Mouse (Mus musculus) C2C12 (cell line): Measurements from ENCODE around the gene Atf2. TPM values are rescaled to one million over a fixed set of nuclear protein-coding genes. Genes with fewer than 3 reads are reported as not detected.

ENCODE experiments used
- H3K27me3 ChIP-seq: one replicate; pipeline ENCODE4 v1.6.1; 2011; ENCODE audit not compliant: control insufficient read depth, insufficient read depth, insufficient read length
- H3K36me3 ChIP-seq: one replicate; pipeline ENCODE4 v1.6.1; 2011; ENCODE audit not compliant: control insufficient read depth, insufficient read depth
- H3K4me3 ChIP-seq: one replicate; pipeline ENCODE4 v1.5.1; 2011; ENCODE audit warnings: mild to moderate bottlenecking, control low read depth; ENCODE audit not compliant: poor library complexity, insufficient read depth, severe bottlenecking
- H3K79me2 ChIP-seq: one replicate; pipeline ENCODE4 v1.6.1; 2011; ENCODE audit not compliant: control insufficient read depth, insufficient read depth
- H3K79me3 ChIP-seq: one replicate; pipeline ENCODE4 v1.6.1; 2011; ENCODE audit warnings: low read depth, control low read depth
- H3ac ChIP-seq: one replicate; pipeline ENCODE3; 2011; ENCODE audit warnings: low read depth; ENCODE audit not compliant: control insufficient read depth, insufficient read length
- CEBPB ChIP-seq: IDR thresholded peaks from one replicate; pipeline ENCODE4 v1.6.1; 2011; ENCODE audit warnings: low read depth, mild to moderate bottlenecking, control low read depth, moderate library complexity
- CTCF ChIP-seq: IDR thresholded peaks from one replicate; pipeline ENCODE4 v1.5.1; 2011; ENCODE audit not compliant: control insufficient read depth, insufficient read depth, insufficient read length
- FOSL1 ChIP-seq: IDR thresholded peaks from one replicate; pipeline ENCODE4 v1.8.0; 2011; ENCODE audit warnings: mild to moderate bottlenecking, low read length; ENCODE audit not compliant: poor library complexity, insufficient read depth, severe bottlenecking
- MAX ChIP-seq: IDR thresholded peaks from one replicate; pipeline ENCODE4 v1.6.1; 2011; ENCODE audit warnings: mild to moderate bottlenecking, control low read depth
- MYOD1 ChIP-seq: IDR thresholded peaks from one replicate; pipeline ENCODE4 v1.6.1; 2011; ENCODE audit warnings: low read depth; ENCODE audit not compliant: control insufficient read depth, insufficient read length
- MYOG ChIP-seq: IDR thresholded peaks from one replicate; pipeline ENCODE4 v1.6.1; 2011; ENCODE audit not compliant: control insufficient read depth, insufficient read length; ENCODE audit errors: extremely low read depth
- USF1 ChIP-seq: IDR thresholded peaks from one replicate; pipeline ENCODE4 v1.6.1; 2011; ENCODE audit warnings: low read depth, mild to moderate bottlenecking, control low read depth, moderate library complexity
- polyA plus RNA-seq: library from polyadenylated mRNA; unstranded; fragments of >200 nt; fragmentation: generic; extraction: Trizol; gene quantifications from one replicate; pipeline ENCODE4 v1.2.1, GENCODE M21; 2012; ENCODE audit warnings: missing spikeins

Gene Atf2
- polyA plus RNA-seq, 1 experiment, result 7.7 TPM

DNA sequence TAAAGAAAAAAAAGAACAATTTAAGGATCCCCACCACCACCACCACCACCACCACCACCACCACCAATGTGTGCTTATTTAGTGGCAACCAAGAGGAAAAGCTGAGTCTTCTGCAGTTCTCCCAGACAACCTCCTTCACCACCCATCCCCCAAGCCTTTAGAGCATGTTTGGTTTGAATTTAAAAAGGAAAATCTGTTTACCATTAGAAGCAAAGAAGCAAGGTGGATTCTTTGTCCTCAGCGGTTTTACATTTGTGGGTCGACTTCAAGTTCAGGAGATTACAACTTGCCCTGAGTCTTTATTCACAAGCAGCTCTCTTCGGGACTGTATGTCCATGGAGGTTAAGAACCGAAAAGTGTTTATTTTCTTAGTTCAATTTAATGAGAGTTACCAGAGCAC is 115.5 kb downstream of the Atf2 start:
- Histone ChIP-seq H3K79me3 (peaks cover 4% of the 10 kb centered on the region), H3K36me3 (no peaks in the 10 kb centered on the region), H3K4me3 (no peak overlapping the region), H3ac (no peak overlapping the region), H3K79me2 (no peaks in the 10 kb centered on the region), H3K27me3 (peaks cover 6% of the 10 kb centered on the region)
- no peak for TF ChIP-seq CEBPB
- no peak for TF ChIP-seq MYOG
- TF ChIP-seq MAX, result no peak
- no peak for TF ChIP-seq FOSL1
- TF ChIP-seq CTCF, result no peak
- TF ChIP-seq MYOD1, result no peak
- no peak for TF ChIP-seq USF1

DNA sequence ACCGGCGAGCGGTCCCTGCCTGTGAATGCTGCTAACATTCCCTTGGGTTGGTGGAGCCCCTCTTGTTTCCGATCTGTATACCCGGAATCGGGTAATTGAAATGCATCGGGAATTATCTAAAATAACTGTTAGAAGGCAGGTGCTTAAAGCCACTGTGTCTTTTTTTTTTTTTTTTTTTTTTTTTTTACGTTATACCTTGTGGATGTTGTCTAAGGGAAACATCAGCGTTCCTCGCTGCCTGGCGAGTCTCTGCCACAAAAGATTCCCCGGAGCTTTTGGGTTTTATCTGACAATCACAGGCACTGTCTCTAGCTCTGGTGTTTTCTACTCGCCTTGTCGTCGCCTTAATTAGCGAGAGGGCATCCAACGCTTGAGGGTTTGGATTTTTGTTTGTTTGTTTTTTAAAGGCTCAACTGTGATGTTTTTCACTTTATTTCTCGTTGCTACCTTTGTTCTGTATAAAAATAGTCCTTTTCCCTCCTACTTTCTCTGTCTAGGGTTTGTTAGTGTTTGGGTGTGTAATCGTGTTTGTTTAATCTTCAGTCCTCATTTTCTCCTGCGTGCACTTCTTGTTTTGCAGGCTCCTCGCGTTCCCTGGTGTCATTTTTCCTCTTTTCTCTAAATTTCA is 116.6 kb downstream of the Atf2 start:
- peak overlapping the region; percentile 47 for H3ac ChIP-seq
- peaks cover 5% of the 10 kb centered on the region for H3K79me3 ChIP-seq
- peaks cover 10% of the 10 kb centered on the region for H3K79me2 ChIP-seq
- peak overlapping the region; percentile 50 for H3K4me3 ChIP-seq
- TF ChIP-seq USF1, result no peak
- TF ChIP-seq CTCF, result no peak
- no peak for TF ChIP-seq MYOG
- TF ChIP-seq CEBPB, result no peak
- H3K36me3 ChIP-seq, result no peaks in the 10 kb centered on the region
- H3K27me3 ChIP-seq, result peaks cover 6% of the 10 kb centered on the region

DNA sequence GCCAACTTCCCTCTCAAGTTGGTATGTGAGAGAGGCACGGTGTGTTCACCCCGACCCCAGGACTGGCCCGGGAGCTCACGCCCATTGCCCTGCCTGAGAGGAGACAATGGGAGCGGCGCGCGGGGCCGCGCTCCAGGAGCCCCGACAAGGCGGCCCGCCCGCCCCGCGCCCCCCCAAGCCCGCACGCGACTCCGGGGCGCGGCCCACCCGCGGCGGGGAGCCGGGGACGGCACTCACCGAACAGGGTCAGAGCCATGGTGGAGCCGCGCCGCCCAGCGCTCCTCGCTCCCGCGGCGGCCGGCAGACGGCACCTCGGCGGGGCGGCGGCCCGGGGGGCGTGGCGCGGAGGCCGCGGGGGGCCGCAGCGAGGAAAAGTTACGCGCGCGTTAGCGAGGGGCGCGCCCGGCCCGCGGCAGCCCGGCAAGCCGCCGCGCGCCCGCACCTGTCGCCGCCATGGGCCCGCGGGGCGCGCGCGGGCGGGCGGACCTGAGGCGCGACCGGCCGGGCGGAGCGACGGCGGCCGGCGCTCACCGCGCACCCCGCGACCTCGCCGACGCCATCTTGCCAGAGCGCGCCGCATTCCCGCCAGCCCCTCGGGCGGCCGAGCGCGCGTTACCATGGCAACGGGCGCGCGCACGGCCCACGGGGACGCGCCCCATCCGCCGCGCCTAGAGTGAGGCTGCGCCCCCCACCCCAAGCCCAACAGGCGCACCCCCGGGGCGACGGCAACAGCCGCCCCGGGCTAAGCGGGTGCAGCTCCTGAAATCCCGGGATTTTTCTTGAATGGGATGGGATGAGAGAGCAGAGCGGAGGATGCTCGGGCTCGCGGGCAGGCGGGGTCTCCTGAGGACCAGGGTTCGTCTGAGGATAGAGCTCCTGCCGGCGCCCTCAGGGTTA is 117.4 kb downstream of the Atf2 start, which contains the start of gene Chn1:
Chn1 (minus strand) TSS at position 561 of the 897 bp plus-strand sequence.
- H3K79me2 ChIP-seq, result peaks cover 14% of the 10 kb centered on the region
- TF ChIP-seq USF1 (no peak), MYOG (no peak), CEBPB (no peak), CTCF (no peak), FOSL1 (no peak), MYOD1 (no peak), MAX (no peak)
- H3K79me3 ChIP-seq, result peaks cover 7% of the 10 kb centered on the region
- no peaks in the 10 kb centered on the region for H3K36me3 ChIP-seq
- no peaks in the 10 kb centered on the region for H3K27me3 ChIP-seq
- peak within 1 kb of the TSS; percentile 71 for H3ac ChIP-seq
- H3K4me3 ChIP-seq, result peak within 1 kb of the TSS; percentile 50

DNA sequence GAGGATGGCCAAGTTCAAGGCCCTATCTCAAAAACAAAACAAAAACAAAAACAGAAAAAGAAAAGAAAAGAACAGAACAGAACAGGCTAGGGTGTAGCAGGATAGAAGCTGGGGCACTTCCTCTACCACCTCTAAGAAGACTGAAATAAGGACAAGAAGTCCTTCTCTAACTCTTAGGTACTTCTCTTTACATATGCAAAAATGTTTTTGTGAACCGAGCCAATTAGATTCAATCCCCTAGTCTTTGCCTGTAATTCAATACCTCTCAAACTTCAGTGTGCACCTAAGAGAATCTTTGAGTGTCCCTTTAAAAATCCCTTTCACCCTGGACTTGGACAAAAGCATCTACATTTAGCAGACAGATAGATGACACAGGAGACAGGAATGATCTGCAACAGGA is 119.5 kb downstream of the Atf2 start:
- Histone ChIP-seq H3ac (no peak overlapping the region), H3K27me3 (no peaks in the 10 kb centered on the region), H3K79me2 (peaks cover 18% of the 10 kb centered on the region), H3K36me3 (no peaks in the 10 kb centered on the region), H3K4me3 (no peak overlapping the region), H3K79me3 (peaks cover 7% of the 10 kb centered on the region)
- TF ChIP-seq FOSL1 (no peak), MYOG (no peak), CEBPB (no peak), USF1 (no peak), MYOD1 (no peak), CTCF (no peak), MAX (no peak)

DNA sequence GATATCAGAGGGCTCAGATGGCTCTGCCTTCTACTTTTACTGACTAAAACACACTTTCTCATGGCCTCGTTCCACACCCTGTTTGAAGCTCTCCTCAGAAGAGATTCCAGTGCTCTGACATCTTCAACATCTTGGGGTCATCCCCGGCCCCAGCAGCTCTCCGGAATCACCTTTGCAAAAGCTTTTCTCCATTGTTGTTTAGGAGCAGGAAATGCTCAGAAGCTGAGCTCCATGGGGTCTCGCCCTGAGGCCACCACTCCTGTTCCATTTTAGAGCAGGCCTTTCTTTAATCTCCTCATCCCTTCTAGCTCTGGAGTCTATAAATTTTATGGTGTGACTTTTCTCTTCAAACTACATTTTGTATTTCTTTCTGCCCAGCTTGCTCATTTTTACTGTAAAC is 123.8 kb downstream of the Atf2 start:
- Histone ChIP-seq H3K79me2 (peaks cover 18% of the 10 kb centered on the region), H3ac (no peak overlapping the region), H3K36me3 (no peaks in the 10 kb centered on the region), H3K4me3 (no peak overlapping the region), H3K79me3 (peaks cover 7% of the 10 kb centered on the region), H3K27me3 (no peaks in the 10 kb centered on the region)
- no peak for TF ChIP-seq USF1
- TF ChIP-seq MYOG, result no peak
- TF ChIP-seq CEBPB, result no peak
- TF ChIP-seq FOSL1, result no peak
- TF ChIP-seq MYOD1, result no peak
- TF ChIP-seq CTCF, result no peak
- no peak for TF ChIP-seq MAX

Other genes starting within 250 kb of the Atf2 start
- gene Chn1, start 117.3 kb downstream of the Atf2 start, polyA plus RNA-seq, result 20.0 TPM
- 1,509 TPM for gene Atp5g3, start 18.7 kb upstream of the Atf2 start, polyA plus RNA-seq